Mouse (Mus musculus) olfactory bulb, adult 2 months (tissue): ENCODE data around the gene Zfp385b. TPM values are rescaled to one million over a fixed set of nuclear protein-coding genes. Genes with fewer than 3 reads are reported as not detected.

Experiments used
- H3K27ac ChIP-seq: fragments of 200-500 bp; 2 replicates; pipeline ENCODE4 v1.5.1; 2012; ENCODE audit warnings: low read depth, low read length; ENCODE audit not compliant: insufficient read depth
- H3K4me1 ChIP-seq: fragments of 200-500 bp; 2 replicates; pipeline ENCODE4 v1.6.1; 2012; ENCODE audit warnings: low read length; ENCODE audit not compliant: control insufficient read depth, insufficient read depth
- H3K4me3 ChIP-seq: fragments of 200-500 bp; 2 replicates; pipeline ENCODE4 v1.5.1; 2012; ENCODE audit warnings: mild to moderate bottlenecking, low read depth, low read length, moderate library complexity; ENCODE audit not compliant: insufficient read depth
- CTCF ChIP-seq: fragments of 200-500 bp; IDR thresholded peaks from 2 replicates; pipeline ENCODE4 v1.5.1; 2012; ENCODE audit warnings: low read depth, mild to moderate bottlenecking, low read length, moderate library complexity; ENCODE audit not compliant: insufficient read depth
- POLR2A ChIP-seq: fragments of 200-500 bp; IDR thresholded peaks from 2 replicates; pipeline ENCODE4 v1.6.1; 2012; ENCODE audit warnings: mild to moderate bottlenecking, low read depth, low read length, moderate library complexity; ENCODE audit not compliant: insufficient read depth
- WGBS: fragments of 180-500 bp; shearing (Covaris S2); methylation state at CpG from one replicate; pipeline ENCODE4 v1.1.7; 2018; 5-methylcytosine and 5-hydroxymethylcytosine counted together
- polyA plus RNA-seq: library from polyadenylated mRNA; stranded (reverse); fragments of >200 nt; gene quantifications from 2 replicates; pipeline ENCODE4 v1.2.4, GENCODE M21; 2012; ENCODE audit warnings: low replicate concordance; ENCODE audit not compliant: missing spikeins, insufficient read depth, insufficient read length

Zfp385b gene
- polyA plus RNA-seq, 1 experiment = not detected

DNA sequence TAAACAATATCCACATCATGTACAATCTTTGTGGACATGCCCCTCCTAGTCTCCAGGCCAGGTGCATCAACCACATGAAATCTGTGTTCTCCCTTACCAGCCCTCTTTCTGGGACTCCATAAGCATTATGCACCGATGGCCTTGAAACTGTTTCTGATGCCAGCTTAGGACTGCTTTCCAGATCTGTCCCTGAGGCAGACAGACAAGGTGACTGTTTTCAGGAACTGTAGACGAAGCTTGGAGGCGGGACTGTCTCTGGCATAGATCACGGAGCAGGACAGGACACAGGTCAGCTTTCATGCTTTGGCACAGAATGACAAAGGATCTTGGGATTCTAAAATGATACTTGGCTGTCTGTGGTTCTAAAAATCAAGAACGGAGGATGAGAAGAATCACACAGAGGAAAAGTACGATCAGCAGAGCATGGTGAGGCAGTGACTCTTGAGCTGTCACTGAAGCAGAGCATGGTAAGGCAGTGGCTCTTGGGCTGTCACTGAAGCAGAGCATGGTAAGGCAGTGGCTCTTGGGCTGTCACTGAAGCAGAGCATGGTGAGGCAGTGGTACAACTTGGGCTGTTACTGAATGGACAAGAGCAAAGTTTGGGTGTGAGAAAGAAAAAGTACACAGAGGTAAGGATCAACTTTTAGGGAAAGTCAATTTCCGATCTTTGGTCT lies 291.2 kb downstream of the Zfp385b start:
- peaks cover 4% of the 10 kb centered on the region; the same call in 1 of the 2 replicates for H3K4me1 ChIP-seq
- no peak overlapping the region for H3K27ac ChIP-seq
- 75% methylated on average over 7 of the region's 7 CpGs for WGBS
- no peak for TF ChIP-seq POLR2A
- no peak for TF ChIP-seq CTCF
- no peak overlapping the region for H3K4me3 ChIP-seq

DNA sequence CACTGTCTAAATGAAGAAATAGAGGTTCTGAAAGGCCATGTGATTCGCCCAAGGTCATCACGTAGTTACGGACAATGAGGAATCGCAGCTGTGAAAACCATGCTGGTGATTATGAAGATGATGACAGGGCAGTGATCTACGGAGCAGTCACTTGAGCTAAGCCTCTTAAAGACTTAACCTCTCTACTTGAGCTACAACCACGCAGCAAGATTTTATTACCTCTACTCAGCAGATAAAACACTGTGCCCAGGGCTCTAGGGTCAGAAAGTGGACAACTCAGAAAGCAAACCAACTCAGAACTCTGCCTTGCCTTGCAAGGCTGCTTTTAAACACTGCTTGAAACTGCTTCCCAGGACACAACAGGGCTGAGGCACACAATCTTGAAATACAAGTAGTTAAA lies 291.8 kb downstream of the Zfp385b start:
- TF ChIP-seq CTCF (no peak), POLR2A (no peak)
- Histone ChIP-seq H3K4me1 (0 out of 2 replicates have a peak, but pooled peaks cover 4% of the 10 kb centered on the region), H3K4me3 (no peak overlapping the region), H3K27ac (no peak overlapping the region)
- WGBS = 71% methylated on average over 6 of the region's 6 CpGs

DNA sequence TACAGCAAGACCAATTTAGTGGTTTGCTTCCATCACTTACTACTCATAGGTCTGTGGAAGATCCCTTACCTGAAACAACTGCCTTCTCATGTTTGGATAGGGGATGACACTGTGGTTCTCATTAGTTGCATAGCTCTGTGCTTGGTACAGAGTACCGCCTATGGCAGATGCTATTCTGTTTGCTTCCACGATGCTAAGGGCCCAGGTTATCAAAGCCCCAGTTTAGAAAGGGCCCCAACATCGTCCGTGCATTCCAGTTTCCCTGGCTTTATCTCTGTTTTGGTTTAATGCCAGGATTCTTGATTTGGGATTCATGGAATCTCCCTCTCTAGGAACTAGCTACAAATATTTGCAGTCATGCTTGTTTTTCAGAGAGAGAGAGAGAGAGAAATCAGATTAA lies 292.6 kb downstream of the Zfp385b start:
- WGBS = 69% methylated on average over 4 of the region's 4 CpGs
- H3K27ac ChIP-seq = no peak overlapping the region
- TF ChIP-seq POLR2A (no peak), CTCF (no peak)
- H3K4me3 ChIP-seq = no peak overlapping the region
- H3K4me1 ChIP-seq = 0 out of 2 replicates have a peak, but pooled peaks cover 4% of the 10 kb centered on the region

DNA sequence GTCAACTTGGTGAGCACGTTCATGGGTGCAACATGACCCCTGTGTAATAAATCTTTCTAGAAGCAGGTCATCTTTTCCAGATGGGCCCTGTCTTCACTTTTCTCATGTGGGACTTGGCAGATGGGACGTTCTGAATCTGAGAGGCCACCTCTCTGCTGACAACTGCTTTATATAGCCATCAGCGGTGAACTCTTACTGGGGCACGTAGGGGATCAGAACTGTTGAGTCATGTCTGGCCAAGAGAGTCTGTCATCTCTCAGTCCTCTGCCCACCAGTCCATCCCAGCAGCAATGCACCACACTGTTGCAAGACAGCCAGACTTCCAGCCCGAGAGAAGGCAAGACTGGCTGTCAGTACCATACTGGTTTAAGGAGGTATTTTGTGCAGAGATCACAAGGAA lies 293.1 kb downstream of the Zfp385b start:
- no peak overlapping the region for H3K27ac ChIP-seq
- H3K4me1 ChIP-seq = 0 out of 2 replicates have a peak, but pooled peaks cover 4% of the 10 kb centered on the region
- H3K4me3 ChIP-seq = no peak overlapping the region
- 84% methylated on average over 5 of the region's 5 CpGs for WGBS
- TF ChIP-seq CTCF (no peak), POLR2A (no peak)

DNA sequence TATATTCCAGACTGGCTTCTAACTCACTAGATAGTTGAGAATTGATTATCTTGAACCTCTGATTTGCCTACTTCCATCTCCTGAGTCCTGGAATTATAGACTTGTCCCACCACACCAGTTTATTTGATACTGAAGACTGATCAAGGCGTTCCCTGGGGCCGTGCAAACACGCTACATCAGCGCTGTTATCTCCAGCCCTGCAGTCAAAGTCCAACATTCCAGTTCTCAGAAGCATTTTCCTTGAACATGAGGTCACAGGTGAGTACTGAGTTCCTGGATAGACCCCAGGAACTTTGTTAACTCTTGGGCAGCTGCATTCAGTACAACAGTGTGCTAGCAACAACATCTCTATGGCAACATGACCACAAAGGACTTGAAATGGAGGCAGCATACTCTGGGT lies 297.2 kb downstream of the Zfp385b start:
- 81% methylated on average over 4 of the region's 4 CpGs for WGBS
- Histone ChIP-seq H3K27ac (no peak overlapping the region), H3K4me1 (peaks cover 10% of the 10 kb centered on the region), H3K4me3 (no peak overlapping the region)
- no peak for TF ChIP-seq CTCF
- TF ChIP-seq POLR2A = no peak

DNA sequence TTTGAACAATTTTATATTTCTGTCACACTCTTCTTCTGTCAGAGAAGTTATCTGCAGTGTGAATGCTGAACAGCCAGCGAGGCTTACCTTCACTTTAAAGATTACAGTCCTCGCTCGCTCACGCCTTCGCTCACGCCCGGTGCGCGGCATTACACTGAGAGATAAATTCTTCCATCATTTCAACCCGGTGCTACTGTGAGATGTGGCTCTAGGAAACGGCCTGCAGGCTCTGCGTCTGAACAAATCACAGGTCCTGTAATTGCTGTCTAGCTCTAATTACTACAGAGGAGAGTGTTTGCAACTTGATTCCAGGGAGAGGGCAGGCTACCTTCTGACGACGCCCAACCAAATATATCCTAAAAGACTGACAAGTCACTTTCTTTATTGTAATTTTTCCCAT lies 300.1 kb downstream of the Zfp385b start:
- WGBS = 4% methylated on average over 14 of the region's 14 CpGs
- TF ChIP-seq POLR2A (no peak), CTCF (no peak)
- H3K4me1 ChIP-seq = peaks cover 17% of the 10 kb centered on the region
- peak overlapping the region; percentile 55 for H3K27ac ChIP-seq
- H3K4me3 ChIP-seq = peak overlapping the region; percentile 45

DNA sequence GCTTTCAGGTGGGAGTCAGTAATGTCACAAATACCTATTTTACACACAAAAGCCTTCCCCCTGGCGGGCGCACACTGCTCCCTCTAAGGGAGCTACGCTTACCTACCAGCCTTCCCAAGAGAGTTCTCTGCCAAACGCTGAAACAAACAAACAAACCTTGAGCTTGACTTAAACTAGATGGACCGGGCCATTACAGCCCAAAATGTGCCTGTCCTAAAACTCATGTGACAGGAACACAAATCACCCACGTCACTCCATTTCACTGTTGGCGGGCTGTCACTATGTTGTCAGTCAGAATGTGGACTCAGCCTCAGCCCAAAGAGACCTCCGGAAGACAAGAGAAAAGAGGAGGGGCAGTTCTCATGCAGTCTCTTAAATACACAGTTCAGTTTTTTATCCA lies 300.7 kb downstream of the Zfp385b start:
- no peak for TF ChIP-seq POLR2A
- TF ChIP-seq CTCF = no peak
- 23% methylated on average over 8 of the region's 8 CpGs for WGBS
- Histone ChIP-seq H3K4me3 (peak overlapping the region; percentile 13), H3K27ac (peak overlapping the region; percentile 55; the same call in 1 of the 2 replicates), H3K4me1 (peaks cover 17% of the 10 kb centered on the region)

DNA sequence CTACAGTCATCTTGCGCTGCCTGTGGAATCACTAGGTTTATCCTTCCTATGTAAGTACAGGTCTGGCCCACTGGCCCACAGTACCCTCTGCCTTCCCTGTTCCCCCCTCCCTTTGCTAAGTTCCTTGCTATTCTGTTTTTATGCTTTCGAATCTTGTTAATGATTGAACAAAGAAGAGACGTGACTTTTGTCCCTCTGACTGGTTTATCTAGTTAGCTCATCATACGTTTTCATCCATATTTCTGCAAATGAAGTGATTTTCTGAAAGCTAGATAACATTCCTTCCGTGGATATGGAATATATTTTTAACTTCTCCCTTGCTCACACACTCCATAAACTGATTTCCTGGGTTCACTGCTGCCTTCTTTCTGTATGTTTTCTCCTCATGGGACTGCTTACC lies 302.8 kb downstream of the Zfp385b start:
- Histone ChIP-seq H3K27ac (no peak overlapping the region), H3K4me1 (peaks cover 20% of the 10 kb centered on the region), H3K4me3 (no peak overlapping the region)
- TF ChIP-seq POLR2A = no peak
- TF ChIP-seq CTCF = no peak
- WGBS = 70% methylated on average over 5 of the region's 5 CpGs

DNA sequence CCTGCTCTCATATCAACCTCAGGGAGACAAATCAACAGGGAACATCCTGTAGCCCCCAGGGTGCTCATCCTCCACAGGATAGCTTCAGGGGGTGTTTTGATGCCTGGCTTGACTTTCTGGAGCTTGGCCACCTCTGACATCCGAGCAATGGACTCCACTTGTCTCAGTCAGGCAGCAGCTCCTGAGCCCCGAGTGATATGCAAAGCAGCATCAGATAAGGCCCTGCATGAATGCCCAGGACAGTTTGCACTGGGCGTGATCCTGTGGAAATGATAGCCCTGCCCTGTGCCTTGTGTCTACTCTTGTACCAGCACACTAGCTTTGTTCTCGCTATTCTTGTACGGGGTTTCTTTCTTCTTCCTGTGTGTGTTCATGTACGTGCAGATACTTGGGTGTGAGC lies 303.8 kb downstream of the Zfp385b start:
- no peak overlapping the region for H3K27ac ChIP-seq
- H3K4me3 ChIP-seq = no peak overlapping the region
- WGBS = 67% methylated on average over 6 of the region's 6 CpGs
- H3K4me1 ChIP-seq = peaks cover 20% of the 10 kb centered on the region
- TF ChIP-seq POLR2A = no peak
- no peak for TF ChIP-seq CTCF
